Mouse (Mus musculus): ENCODE data around the gene Cdk9.

Gene Cdk9

GRCm38 (mm10) chr2:32708643-32709042 is 4.2 kb downstream of the Cdk9 start:
- DNase-seq (ENCODE audit: low read depth, low spot score) = no peak

GRCm38 (mm10) chr2:32706971-32707370 is 5.9 kb downstream of the Cdk9 start:
- no peak for DNase-seq (ENCODE audit: low read depth, low spot score)

- no peak for DNase-seq (ENCODE audit: low read depth, low spot score)
Observed at GRCm38 (mm10) chr2:32705018-32705417, 7.9 kb downstream of the Cdk9 start.

GRCm38 (mm10) chr2:32704021-32704421 is 8.9 kb downstream of the Cdk9 start, which contains the start of gene Fpgs:
Gene Fpgs, minus strand, starts transcription at chr2:32704145.
- DNase-seq (ENCODE audit: low read depth, low spot score) = no peak

- no peak for DNase-seq (ENCODE audit: low read depth, low spot score)
Observed at GRCm38 (mm10) chr2:32703046-32703445, 9.8 kb downstream of the Cdk9 start.

- no peak for DNase-seq (ENCODE audit: low read depth, low spot score)
Observed at GRCm38 (mm10) chr2:32700966-32701743, 11.7 kb downstream of the Cdk9 start.

- DNase-seq (ENCODE audit: low read depth, low spot score) = no peak
Observed at GRCm38 (mm10) chr2:32699680-32700079, 13.2 kb downstream of the Cdk9 start.

GRCm38 (mm10) chr2:32694691-32695090 is 18.2 kb downstream of the Cdk9 start:
- DNase-seq (ENCODE audit: low read depth, low spot score) = no peak

GRCm38 (mm10) chr2:32693823-32694411 is 19.0 kb downstream of the Cdk9 start:
- DNase-seq (ENCODE audit: low read depth, low spot score) = peak; percentile 97

GRCm38 (mm10) chr2:32693282-32693681 is 19.6 kb downstream of the Cdk9 start:
- no peak for DNase-seq (ENCODE audit: low read depth, low spot score)

GRCm38 (mm10) chr2:32692496-32692895 is 20.4 kb downstream of the Cdk9 start:
- DNase-seq (ENCODE audit: low read depth, low spot score) = no peak

- DNase-seq (ENCODE audit: low read depth, low spot score) = no peak
Observed at GRCm38 (mm10) chr2:32691041-32691440, 21.8 kb downstream of the Cdk9 start.

- DNase-seq (ENCODE audit: low read depth, low spot score) = peak; percentile 83
Observed at GRCm38 (mm10) chr2:32689420-32689819, 23.5 kb downstream of the Cdk9 start.

GRCm38 (mm10) chr2:32687562-32687961 is 25.3 kb downstream of the Cdk9 start:
- no peak for DNase-seq (ENCODE audit: low read depth, low spot score)

GRCm38 (mm10) chr2:32686640-32687039 is 26.2 kb downstream of the Cdk9 start:
- DNase-seq (ENCODE audit: low read depth, low spot score) = no peak

GRCm38 (mm10) chr2:32685807-32686206 is 27.1 kb downstream of the Cdk9 start:
- DNase-seq (ENCODE audit: low read depth, low spot score) = no peak

- DNase-seq (ENCODE audit: low read depth, low spot score) = no peak
Observed at GRCm38 (mm10) chr2:32684681-32685428, 28.0 kb downstream of the Cdk9 start.

GRCm38 (mm10) chr2:32683701-32684100 is 29.2 kb downstream of the Cdk9 start:
- DNase-seq (ENCODE audit: low read depth, low spot score) = no peak

GRCm38 (mm10) chr2:32682721-32683417 is 30.0 kb downstream of the Cdk9 start:
- no peak for DNase-seq (ENCODE audit: low read depth, low spot score)

GRCm38 (mm10) chr2:32681754-32682153 is 31.1 kb downstream of the Cdk9 start:
- no peak for DNase-seq (ENCODE audit: low read depth, low spot score)

GRCm38 (mm10) chr2:32680961-32681650 is 31.8 kb downstream of the Cdk9 start:
- DNase-seq (ENCODE audit: low read depth, low spot score) = no peak
